Mouse (Mus musculus): ENCODE measurements around the gene Ctrb1. TPM values are rescaled to one million over a fixed set of nuclear protein-coding genes. Genes with fewer than 3 reads are reported as not detected.
A peak's percentile ranks its signal among the peaks of the same experiment; 100 is the strongest.

The Ctrb1 gene
- not detected in 2 replicates for polyA plus RNA-seq (2016; fragmentation: Nextera tagmentation; extraction: Ambion mirVana)

DNA sequence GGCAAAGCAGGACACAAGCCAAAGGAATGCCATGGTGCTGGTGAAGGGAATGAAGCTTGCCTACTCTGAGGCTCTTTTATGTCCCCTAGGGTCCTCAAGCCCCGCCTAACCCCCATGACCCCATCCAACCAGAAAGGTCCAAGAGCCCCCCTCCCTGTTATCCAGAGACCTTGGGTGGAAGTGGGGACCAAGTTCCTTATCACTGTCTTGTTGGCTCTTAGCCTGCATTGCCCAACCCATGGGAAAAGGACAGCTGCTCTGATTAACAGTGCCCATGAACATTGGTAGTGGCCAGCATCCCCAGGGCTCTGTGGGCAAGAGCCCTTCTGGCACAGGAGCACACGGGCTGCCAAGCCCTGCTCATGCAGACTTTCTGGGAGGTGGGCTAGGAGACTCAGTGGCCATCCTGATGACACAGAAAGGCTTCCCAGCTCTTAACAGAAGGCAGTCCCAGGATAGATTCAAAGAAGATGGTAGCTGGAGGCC, at the start of gene Ctrb1:
TSS of gene Ctrb1 (minus strand) at position 51 of the 486 bp plus-strand sequence.
- H3K9me3 ChIP-seq = no peaks in the 10 kb centered on the region
- H3K27ac ChIP-seq = no peak within 1 kb of the TSS
- H3K4me3 ChIP-seq = no peak within 1 kb of the TSS
- H3K4me2 ChIP-seq (replicated peaks) = no peak within 1 kb of the TSS
- H3K9ac ChIP-seq = no peak within 1 kb of the TSS
- no peaks in the 10 kb centered on the region for H3K36me3 ChIP-seq
- no peaks in the 10 kb centered on the region for H3K4me1 ChIP-seq
- 85% methylated on average over 2 of the region's 2 CpGs for WGBS
- ATAC-seq (ENCODE audit: low FRiP score, low read depth) = no peak
- 0 out of 2 replicates have a peak, but pooled peaks cover 2% of the 10 kb centered on the region for H3K27me3 ChIP-seq (replicated peaks)

DNA sequence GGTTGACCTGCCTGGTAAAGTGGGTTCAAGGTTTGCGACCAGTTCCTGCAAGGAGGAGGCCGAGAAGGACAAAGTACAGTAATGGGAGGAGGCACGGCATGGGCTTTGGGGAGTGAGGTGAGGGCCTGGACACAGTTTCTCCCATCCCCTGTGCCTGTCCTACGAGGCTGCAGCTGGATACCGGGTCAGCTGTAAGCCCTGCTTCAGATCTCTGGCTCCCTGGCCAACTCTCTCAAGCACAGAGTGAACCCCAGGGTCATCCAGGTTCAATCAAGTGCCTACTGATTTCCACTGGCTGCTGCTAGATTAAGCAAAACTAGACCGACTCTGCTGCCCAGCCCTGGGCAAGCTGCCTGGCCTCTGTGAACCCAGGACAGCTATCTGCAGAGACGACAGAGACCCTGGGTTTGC, 49.5 kb upstream of the Ctrb1 start:
- H3K4me1 ChIP-seq = peaks cover 89% of the 10 kb centered on the region
- no peaks in the 10 kb centered on the region for H3K9me3 ChIP-seq
- H3K4me2 ChIP-seq (replicated peaks) = peak overlapping the region; percentile 69
- ATAC-seq (ENCODE audit: low FRiP score, low read depth) = no peak
- H3K27ac ChIP-seq = no peak overlapping the region
- whole genome bisulfite sequencing = 74% methylated on average over 7 of the region's 7 CpGs
- no peaks in the 10 kb centered on the region for H3K27me3 ChIP-seq (replicated peaks)
- H3K36me3 ChIP-seq = no peaks in the 10 kb centered on the region
- H3K9ac ChIP-seq = peak overlapping the region; percentile 33; the same call in 1 of the 2 replicates
- no peak overlapping the region for H3K4me3 ChIP-seq

DNA sequence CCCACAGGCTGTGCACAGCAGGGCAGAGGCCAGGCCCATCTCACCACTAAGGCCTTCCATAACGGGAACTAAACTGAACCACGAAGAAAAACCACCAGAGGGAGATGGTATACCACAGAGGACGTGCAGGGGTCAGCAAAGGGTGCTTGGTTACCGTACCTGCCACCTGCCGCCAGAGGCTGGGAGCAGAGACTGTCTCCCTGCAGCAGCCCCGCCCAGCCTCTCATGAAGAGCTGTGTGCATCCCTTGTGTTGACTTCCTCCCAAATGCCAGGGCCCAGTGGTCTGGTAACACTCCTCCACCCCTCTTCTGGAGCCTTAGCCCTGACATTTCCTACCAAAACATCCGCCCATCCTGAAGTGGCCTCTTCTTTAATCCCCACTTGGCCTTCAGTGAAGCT, 48.8 kb upstream of the Ctrb1 start:
- H3K4me1 ChIP-seq = peaks cover 90% of the 10 kb centered on the region
- H3K36me3 ChIP-seq = no peaks in the 10 kb centered on the region
- no peaks in the 10 kb centered on the region for H3K27me3 ChIP-seq (replicated peaks)
- ATAC-seq (ENCODE audit: low FRiP score, low read depth) = no peak
- H3K4me2 ChIP-seq (replicated peaks) = peak overlapping the region; percentile 69
- H3K4me3 ChIP-seq = no peak overlapping the region
- H3K9me3 ChIP-seq = no peaks in the 10 kb centered on the region
- no peak overlapping the region for H3K27ac ChIP-seq
- 62% methylated on average over 7 of the region's 7 CpGs for WGBS
- peak overlapping the region; percentile 22; the same call in 1 of the 2 replicates for H3K9ac ChIP-seq

DNA sequence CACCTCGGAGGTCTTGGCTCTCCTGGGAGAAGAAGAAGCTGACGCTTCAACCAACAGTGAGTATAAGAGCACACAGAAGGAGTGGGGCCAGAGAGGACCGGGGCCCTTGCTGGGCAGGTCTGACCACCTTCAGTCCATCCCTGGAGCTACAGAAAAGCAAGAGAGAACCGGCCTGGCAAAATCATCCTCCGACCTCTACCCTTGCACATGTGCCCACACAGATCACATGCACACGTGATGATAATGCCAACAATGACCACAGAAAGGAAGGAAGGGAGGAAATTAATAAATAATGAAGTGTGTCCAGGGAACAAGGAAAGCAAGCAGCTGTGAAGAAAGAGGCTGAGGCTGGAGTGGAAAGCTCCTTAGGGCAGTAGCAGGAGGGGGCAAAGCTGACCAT, 48.1 kb upstream of the Ctrb1 start:
- no peaks in the 10 kb centered on the region for H3K9me3 ChIP-seq
- H3K4me2 ChIP-seq (replicated peaks) = peak overlapping the region; percentile 69; the same call in 1 of the 2 replicates
- peaks cover 90% of the 10 kb centered on the region for H3K4me1 ChIP-seq
- no peak for ATAC-seq (ENCODE audit: low FRiP score, low read depth)
- H3K4me3 ChIP-seq = no peak overlapping the region
- H3K36me3 ChIP-seq = no peaks in the 10 kb centered on the region
- no peaks in the 10 kb centered on the region for H3K27me3 ChIP-seq (replicated peaks)
- H3K27ac ChIP-seq = no peak overlapping the region
- WGBS = 72% methylated on average over 6 of the region's 6 CpGs
- no peak overlapping the region for H3K9ac ChIP-seq

DNA sequence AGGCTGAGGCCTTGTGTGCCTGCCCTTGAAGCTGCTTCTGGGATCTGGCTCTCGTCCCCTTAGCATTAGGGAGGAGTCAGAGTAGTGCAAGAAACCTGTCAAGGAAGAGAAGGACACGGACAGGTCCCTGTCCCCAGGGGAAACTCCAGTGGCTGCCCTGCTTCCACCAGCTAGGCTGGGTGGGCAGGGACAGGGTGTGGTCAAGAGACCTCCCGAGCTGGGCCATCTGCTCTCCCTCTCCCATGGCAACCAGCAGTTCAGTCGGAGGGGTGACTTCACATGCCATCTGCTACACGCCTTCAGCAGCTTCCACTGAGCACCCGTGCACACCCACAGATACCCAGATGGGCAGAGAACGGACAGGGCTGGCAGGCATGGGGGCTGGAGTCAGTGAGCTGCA, 45.5 kb upstream of the Ctrb1 start:
- WGBS = 28% methylated on average over 7 of the region's 7 CpGs
- 0 out of 2 replicates have a peak, but pooled peaks have one; percentile 12 for ATAC-seq (ENCODE audit: low FRiP score, low read depth)
- peak overlapping the region; percentile 27 for H3K4me2 ChIP-seq (replicated peaks)

DNA sequence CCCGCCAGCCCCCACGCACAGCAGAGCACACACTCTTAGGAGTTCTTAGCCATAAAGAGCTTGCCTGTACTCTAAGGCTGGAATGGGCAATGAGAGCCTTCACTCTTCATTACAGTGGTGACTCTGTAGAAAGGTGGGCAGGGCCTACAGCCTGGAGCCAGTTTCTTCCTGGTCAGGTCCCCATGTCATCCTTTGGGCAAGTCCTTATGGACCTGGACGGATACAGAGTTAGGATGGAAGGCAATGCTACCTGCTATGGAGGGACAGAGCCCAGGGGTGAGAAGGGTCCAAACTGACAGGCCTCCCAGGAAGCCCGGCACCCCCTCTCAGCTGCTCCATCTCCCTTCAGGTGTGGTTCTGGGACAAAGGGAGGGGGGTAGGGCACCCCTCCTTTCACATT, 45.0 kb upstream of the Ctrb1 start:
- Histone ChIP-seq H3K4me2 (replicated peaks) (peak overlapping the region; percentile 27), H3K36me3 (no peaks in the 10 kb centered on the region), H3K9me3 (no peaks in the 10 kb centered on the region), H3K4me1 (peaks cover 94% of the 10 kb centered on the region), H3K27ac (peak overlapping the region; percentile 59; the same call in 1 of the 2 replicates), H3K9ac (no peak overlapping the region), H3K27me3 (replicated peaks) (no peaks in the 10 kb centered on the region), H3K4me3 (no peak overlapping the region)
- WGBS = 74% methylated on average over 4 of the region's 4 CpGs
- ATAC-seq (ENCODE audit: low FRiP score, low read depth) = no peak

More for the DNA sequence above, 45.5 kb upstream of the Ctrb1 start:
- Histone ChIP-seq H3K4me1 (peaks cover 94% of the 10 kb centered on the region), H3K27ac (peak overlapping the region; percentile 59), H3K27me3 (replicated peaks) (no peaks in the 10 kb centered on the region), H3K9me3 (no peaks in the 10 kb centered on the region), H3K9ac (no peak overlapping the region), H3K36me3 (no peaks in the 10 kb centered on the region), H3K4me3 (no peak overlapping the region)

DNA sequence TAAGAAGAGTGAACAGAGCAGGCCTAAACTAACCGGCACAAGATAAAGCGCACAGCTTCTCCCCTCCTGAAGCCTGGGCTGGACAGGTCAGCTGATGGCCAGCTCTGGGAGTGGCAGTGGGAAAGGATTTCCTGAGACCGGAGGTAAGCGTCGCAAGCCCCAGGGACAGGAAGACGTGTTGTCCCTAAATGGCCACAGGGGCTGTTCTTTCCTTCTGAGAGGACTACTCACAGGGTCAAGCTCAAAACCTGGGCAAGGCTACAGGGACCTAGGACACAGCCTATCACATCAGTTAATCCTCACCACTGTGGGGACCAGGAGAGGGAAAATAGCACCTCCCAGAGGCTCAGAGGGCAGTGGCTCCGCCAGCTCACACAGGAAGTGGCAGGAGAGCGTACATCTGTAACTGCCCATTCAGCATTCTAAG, 44.5 kb upstream of the Ctrb1 start:
- Histone ChIP-seq H3K4me3 (no peak overlapping the region), H3K36me3 (no peaks in the 10 kb centered on the region), H3K27me3 (replicated peaks) (no peaks in the 10 kb centered on the region), H3K27ac (no peak overlapping the region), H3K4me2 (replicated peaks) (peak overlapping the region; percentile 33; the same call in 1 of the 2 replicates), H3K4me1 (peaks cover 94% of the 10 kb centered on the region), H3K9me3 (no peaks in the 10 kb centered on the region), H3K9ac (0 out of 2 replicates have a peak overlapping the region, but pooled peaks have one; percentile 8)
- 64% methylated on average over 8 of the region's 8 CpGs for WGBS
- ATAC-seq (ENCODE audit: low FRiP score, low read depth) = no peak

DNA sequence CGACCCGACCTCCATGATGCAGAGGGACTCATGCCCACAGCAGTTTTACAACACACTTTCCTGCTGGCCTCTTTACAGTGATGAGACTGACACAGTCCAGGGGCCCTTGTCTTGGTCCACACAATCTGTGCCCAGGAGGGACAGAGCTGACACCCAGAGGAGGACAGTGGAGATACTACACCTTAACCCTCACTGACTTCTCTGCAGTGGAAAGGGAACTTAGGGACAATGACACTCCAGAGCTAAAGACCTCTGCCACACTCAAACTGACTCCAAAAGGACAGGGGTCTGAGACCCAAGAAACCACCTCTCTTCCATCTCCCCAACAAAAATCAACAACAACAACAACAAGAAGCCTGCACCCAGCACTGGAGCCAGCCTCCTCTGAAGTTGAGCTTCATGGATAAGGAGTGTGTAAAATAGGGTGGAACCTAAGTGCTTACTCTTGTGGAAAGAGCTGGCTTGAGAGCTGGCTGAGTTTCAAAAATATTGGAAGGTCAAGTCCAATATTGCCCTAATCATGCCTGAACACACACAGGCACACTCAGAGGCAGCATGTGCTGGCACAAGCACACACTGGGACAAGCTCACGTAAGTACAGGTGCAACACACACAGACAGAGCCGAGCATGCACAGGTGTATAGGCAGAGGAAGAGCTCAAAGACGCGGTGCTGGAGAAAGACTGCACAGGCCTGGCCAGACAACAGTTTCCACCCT, 43.6 kb upstream of the Ctrb1 start:
- no peaks in the 10 kb centered on the region for H3K27me3 ChIP-seq (replicated peaks)
- no peaks in the 10 kb centered on the region for H3K9me3 ChIP-seq
- WGBS = 55% methylated on average over 6 of the region's 6 CpGs
- peaks cover 94% of the 10 kb centered on the region for H3K4me1 ChIP-seq
- no peaks in the 10 kb centered on the region for H3K36me3 ChIP-seq
- H3K9ac ChIP-seq = peak overlapping the region; percentile 26; the same call in 1 of the 2 replicates
- ATAC-seq (ENCODE audit: low FRiP score, low read depth) = no peak
- peak overlapping the region; percentile 33 for H3K4me2 ChIP-seq (replicated peaks)
- H3K27ac ChIP-seq = no peak overlapping the region
- no peak overlapping the region for H3K4me3 ChIP-seq

DNA sequence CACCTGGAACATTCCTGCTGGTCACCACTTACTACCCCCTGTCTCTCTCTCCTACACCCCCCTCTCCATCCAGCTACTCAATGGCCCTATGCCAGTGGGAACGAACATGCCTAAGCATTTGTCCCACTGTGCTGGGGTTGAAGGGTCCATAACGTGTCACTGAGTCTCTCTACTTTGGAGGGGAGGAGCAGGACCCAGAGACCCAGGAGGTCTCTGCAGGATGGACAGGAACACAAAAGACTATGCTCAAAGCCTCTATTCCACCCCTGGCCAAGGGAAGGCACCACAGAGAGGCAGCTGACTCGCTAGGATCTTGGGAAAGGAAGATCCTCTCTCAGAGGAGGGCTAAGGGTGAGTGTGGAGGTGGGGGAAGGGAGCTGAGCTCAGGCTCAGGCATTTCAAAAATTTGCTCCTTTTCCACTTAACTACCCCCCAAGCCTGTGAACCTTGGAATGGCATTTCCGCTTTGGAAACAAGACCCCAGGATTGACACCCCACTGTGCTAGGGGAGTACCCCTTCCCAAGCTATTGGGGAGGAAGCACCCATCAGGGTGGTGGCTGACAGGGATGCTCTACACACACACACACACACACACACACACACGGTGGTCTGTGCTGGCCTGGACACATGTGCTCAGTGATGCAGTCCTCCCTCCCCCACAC, 42.9 kb upstream of the Ctrb1 start:
- Histone ChIP-seq H3K4me2 (replicated peaks) (peak overlapping the region; percentile 14; the same call in 1 of the 2 replicates), H3K4me1 (peaks cover 92% of the 10 kb centered on the region), H3K9ac (peak overlapping the region; percentile 26; the same call in 1 of the 2 replicates), H3K27ac (no peak overlapping the region), H3K4me3 (no peak overlapping the region), H3K27me3 (replicated peaks) (no peaks in the 10 kb centered on the region), H3K36me3 (no peaks in the 10 kb centered on the region), H3K9me3 (no peaks in the 10 kb centered on the region)
- 4% methylated on average over 5 of the region's 5 CpGs for WGBS
- no peak for ATAC-seq (ENCODE audit: low FRiP score, low read depth)

DNA sequence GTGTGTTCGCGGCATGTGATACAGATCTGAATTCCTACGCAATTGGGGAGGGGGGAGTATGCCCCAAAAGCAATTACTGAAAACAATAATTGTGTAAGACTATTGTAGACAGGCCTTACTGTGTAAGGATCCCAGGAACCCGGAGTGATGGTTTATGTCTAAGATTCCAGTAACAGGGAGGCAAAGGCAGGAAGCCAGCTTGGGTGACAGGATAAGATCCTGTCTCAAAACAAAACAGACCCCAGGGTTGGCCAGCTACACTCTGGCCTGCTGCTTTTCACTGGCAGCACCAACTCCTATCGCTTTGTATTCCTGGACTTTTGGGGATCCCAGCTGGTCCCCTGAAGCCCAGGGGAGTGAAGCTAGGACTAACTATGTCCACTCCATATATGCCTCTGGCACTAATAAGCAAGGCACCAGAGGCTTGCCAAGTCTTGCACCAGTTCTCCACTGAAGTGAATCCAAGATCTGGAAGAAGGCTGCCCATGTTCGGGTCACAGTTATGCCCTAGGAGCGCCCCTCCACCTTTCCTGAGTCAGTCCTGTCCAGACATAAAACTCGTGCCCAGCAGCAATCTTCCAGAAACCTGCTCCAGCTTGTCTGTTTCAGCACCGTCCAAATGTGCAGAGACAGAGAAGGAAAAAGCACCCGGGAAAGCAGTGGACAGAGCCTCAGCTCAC, 41.7 kb upstream of the Ctrb1 start:
- H3K27ac ChIP-seq = peak overlapping the region; percentile 57
- 33% methylated on average over 10 of the region's 10 CpGs for WGBS
- peaks cover 89% of the 10 kb centered on the region for H3K4me1 ChIP-seq
- peak; percentile 35; the same call in 1 of the 2 replicates for ATAC-seq (ENCODE audit: low FRiP score, low read depth)
- peak overlapping the region; percentile 91 for H3K4me2 ChIP-seq (replicated peaks)
- H3K27me3 ChIP-seq (replicated peaks) = no peaks in the 10 kb centered on the region
- peak overlapping the region; percentile 40 for H3K9ac ChIP-seq
- H3K36me3 ChIP-seq = no peaks in the 10 kb centered on the region
- H3K4me3 ChIP-seq = peak overlapping the region; percentile 71
- H3K9me3 ChIP-seq = no peaks in the 10 kb centered on the region

DNA sequence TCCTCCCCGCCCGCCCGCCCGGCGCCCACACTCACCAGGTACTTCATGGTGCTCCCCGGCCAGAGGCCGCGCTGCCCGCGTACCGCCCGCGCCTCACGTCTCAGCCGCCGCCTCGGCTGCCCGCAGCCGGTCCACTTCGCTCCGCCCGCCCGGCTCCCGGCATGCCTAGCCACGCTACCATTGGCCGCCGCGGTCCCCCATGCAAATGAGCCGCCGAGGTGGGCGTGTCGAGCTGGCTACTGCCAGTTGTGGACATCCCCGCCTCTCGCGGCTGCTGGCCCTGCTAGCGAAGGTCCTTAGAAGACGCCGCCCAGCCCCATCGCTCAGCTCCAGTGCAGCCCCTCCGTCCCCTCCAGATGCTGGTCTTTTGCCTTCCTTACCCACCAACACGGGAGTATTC, 41.2 kb upstream of the Ctrb1 start:
- Histone ChIP-seq H3K9me3 (no peaks in the 10 kb centered on the region), H3K36me3 (no peaks in the 10 kb centered on the region), H3K27ac (peak overlapping the region; percentile 57; the same call in 1 of the 2 replicates), H3K9ac (peak overlapping the region; percentile 89), H3K4me3 (peak overlapping the region; percentile 71), H3K4me2 (replicated peaks) (peak overlapping the region; percentile 91), H3K27me3 (replicated peaks) (no peaks in the 10 kb centered on the region), H3K4me1 (peaks cover 88% of the 10 kb centered on the region)
- WGBS = 1% methylated on average over 40 of the region's 41 CpGs
- peak; percentile 92 for ATAC-seq (ENCODE audit: low FRiP score, low read depth)

Data from neural tube, embryonic 12.5 days (tissue).